Mouse (Mus musculus) E14TG2a.4 (cell line): ENCODE results near the gene Stard5.

Experiments used
- H3K27me3 ChIP-seq: 2 replicates; pipeline ENCODE4 v1.6.1; 2014; ENCODE audit warnings: low read length, control low read depth; ENCODE audit not compliant: insufficient read depth
- H3K36me3 ChIP-seq: 2 replicates; pipeline ENCODE4 v1.6.1; 2014; ENCODE audit warnings: low read length, control low read depth; ENCODE audit not compliant: insufficient read depth
- H3K4me1 ChIP-seq: replicated peaks from 2 replicates; pipeline ENCODE4 v1.6.1; 2014; ENCODE audit warnings: low read depth, low read length, control low read depth
- H3K4me3 ChIP-seq: replicated peaks from 2 replicates; pipeline ENCODE4 v1.5.1; 2014; ENCODE audit warnings: mild to moderate bottlenecking, low read length
- H3K9me3 ChIP-seq: 2 replicates; pipeline ENCODE4 v1.6.1; 2014; ENCODE audit warnings: low read length, control low read depth
- CTCF ChIP-seq: conservative IDR thresholded peaks from 2 replicates; pipeline ENCODE4 v1.5.1; 2014; ENCODE audit warnings: low read length
- NANOG ChIP-seq: IDR thresholded peaks from 2 replicates; pipeline ENCODE4 v1.6.1; 2014; ENCODE audit warnings: borderline replicate concordance, low read length, mixed read lengths
- POU5F1 ChIP-seq: IDR thresholded peaks from 2 replicates; pipeline ENCODE4 v1.6.1; 2014; ENCODE audit warnings: low read length, borderline replicate concordance

Gene Stard5

DNA sequence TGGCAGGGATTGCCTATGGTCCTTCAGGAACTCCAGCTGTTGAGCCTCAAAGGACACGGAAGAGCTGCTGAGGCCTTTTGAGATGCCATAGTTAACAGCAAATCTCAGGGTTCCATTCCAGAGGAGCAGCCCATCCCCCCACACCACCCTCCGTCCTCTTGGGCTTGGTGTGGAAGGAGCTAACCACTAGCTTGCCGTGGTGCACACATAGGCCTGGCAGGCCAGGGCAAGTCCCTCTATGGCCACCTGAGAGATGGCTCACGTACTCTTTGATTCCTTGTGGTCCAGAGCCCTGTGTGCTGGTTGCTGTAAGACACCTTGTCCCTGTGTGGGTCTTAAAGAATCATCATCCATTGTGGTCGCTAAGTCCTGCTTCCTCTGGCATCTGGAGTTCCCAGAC is 8.8 kb downstream of the Stard5 start:
- no peak for TF ChIP-seq CTCF
- no peak for TF ChIP-seq NANOG
- no peak for TF ChIP-seq POU5F1
- H3K4me3 ChIP-seq, result no peak overlapping the region
- H3K27me3 ChIP-seq, result no peaks in the 10 kb centered on the region
- H3K9me3 ChIP-seq, result no peaks in the 10 kb centered on the region
- peaks cover 70% of the 10 kb centered on the region for H3K36me3 ChIP-seq
- no peaks in the 10 kb centered on the region; the same call in 1 of the 2 replicates for H3K4me1 ChIP-seq

- Histone ChIP-seq H3K27me3 (no peaks in the 10 kb centered on the region), H3K36me3 (peaks cover 69% of the 10 kb centered on the region), H3K4me3 (no peak overlapping the region), H3K4me1 (no peaks in the 10 kb centered on the region; the same call in 1 of the 2 replicates), H3K9me3 (no peaks in the 10 kb centered on the region)
- TF ChIP-seq CTCF (no peak), NANOG (no peak), POU5F1 (no peak)
These were observed 9.4 kb downstream of the Stard5 start for GRCm38 (mm10) chr7:83641163-83641562.

GRCm38 (mm10) chr7:83643581-83643980 is 11.8 kb downstream of the Stard5 start:
- Histone ChIP-seq H3K9me3 (no peaks in the 10 kb centered on the region), H3K4me1 (no peaks in the 10 kb centered on the region; the same call in 1 of the 2 replicates), H3K36me3 (peaks cover 45% of the 10 kb centered on the region), H3K27me3 (no peaks in the 10 kb centered on the region), H3K4me3 (no peak overlapping the region)
- TF ChIP-seq NANOG (no peak), POU5F1 (no peak), CTCF (no peak)

DNA sequence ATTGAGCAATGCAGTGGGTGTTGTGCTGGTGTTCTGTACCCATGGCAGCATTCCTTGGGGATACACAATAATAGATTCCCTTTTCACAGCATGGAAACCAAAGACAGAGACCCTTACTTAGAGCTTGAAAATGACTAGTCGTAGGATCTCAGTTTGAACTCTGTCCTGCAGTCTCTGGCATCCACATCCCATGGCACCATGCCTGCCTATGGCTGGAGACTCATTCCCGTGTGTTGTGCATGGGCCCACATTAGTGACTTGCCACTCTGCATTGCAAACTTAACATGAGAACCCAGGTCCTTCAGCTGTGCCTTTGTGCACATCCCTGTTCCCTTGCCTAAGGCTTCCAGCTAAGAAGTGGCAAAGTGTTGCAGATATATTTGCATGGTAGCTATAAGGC is 13.0 kb downstream of the Stard5 start:
- Histone ChIP-seq H3K4me1 (no peaks in the 10 kb centered on the region; the same call in 1 of the 2 replicates), H3K36me3 (peaks cover 34% of the 10 kb centered on the region), H3K27me3 (no peaks in the 10 kb centered on the region), H3K9me3 (no peaks in the 10 kb centered on the region), H3K4me3 (no peak overlapping the region)
- TF ChIP-seq CTCF, result no peak

DNA sequence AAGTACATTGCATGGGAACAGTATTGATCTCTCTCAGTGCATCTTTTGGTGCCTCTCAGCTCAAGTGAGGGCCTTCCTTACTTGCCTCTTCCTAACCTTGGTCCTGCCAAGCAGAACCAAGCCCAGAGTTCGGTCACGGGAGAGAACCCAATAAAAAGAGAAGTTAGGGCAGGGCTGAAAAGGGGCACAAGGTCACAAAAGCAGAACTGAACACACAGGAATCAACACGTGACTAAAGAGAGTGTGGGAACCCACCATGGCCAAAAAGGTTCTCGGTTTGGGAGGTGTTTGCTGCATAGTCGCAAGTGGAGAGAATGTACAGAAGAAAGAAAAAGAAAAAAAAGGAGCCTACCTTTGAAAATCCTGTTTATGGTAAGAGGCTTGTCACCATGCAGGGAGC is 13.7 kb downstream of the Stard5 start:
- Histone ChIP-seq H3K27me3 (no peaks in the 10 kb centered on the region), H3K4me3 (no peak overlapping the region), H3K36me3 (peaks cover 28% of the 10 kb centered on the region), H3K4me1 (no peaks in the 10 kb centered on the region; the same call in 1 of the 2 replicates), H3K9me3 (no peaks in the 10 kb centered on the region)
- TF ChIP-seq POU5F1 (no peak), CTCF (no peak), NANOG (no peak)

GRCm38 (mm10) chr7:83648807-83649206 is 17.0 kb downstream of the Stard5 start:
- H3K27me3 ChIP-seq, result no peaks in the 10 kb centered on the region
- H3K36me3 ChIP-seq, result peaks cover 2% of the 10 kb centered on the region; the same call in 1 of the 2 replicates
- TF ChIP-seq NANOG (no peak), POU5F1 (no peak), CTCF (no peak)
- H3K9me3 ChIP-seq, result no peaks in the 10 kb centered on the region
- no peak overlapping the region for H3K4me3 ChIP-seq
- H3K4me1 ChIP-seq, result no peaks in the 10 kb centered on the region

- Histone ChIP-seq H3K36me3 (no peaks in the 10 kb centered on the region), H3K4me3 (no peak overlapping the region), H3K4me1 (no peaks in the 10 kb centered on the region), H3K27me3 (0 out of 2 replicates have a peak, but pooled peaks cover 4% of the 10 kb centered on the region), H3K9me3 (peaks cover 11% of the 10 kb centered on the region)
- TF ChIP-seq NANOG (no peak), POU5F1 (no peak), CTCF (no peak)
These were observed 18.9 kb downstream of the Stard5 start for GRCm38 (mm10) chr7:83650638-83651037.

DNA sequence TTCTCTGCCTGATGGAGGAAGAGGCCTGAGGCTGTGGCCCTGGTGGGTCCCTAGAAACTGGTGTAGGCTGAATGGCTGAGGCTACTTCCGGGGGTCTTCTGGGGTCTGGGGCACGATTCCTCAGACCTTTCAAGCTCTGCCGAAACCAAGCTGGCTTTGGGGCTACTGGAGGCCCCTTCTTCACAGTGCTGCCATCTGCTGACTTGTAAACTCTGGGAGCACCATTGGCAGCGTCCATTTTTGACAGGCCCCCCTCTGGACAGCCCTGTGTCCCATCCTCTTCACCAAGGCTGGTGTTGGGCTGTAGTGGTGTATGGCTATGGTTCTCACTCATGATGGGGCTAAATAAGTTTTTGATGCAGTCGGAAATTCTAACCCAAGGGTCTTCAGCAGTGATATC is 20.7 kb downstream of the Stard5 start:
- 0 out of 2 replicates have a peak, but pooled peaks cover 4% of the 10 kb centered on the region for H3K27me3 ChIP-seq
- peaks cover 23% of the 10 kb centered on the region for H3K9me3 ChIP-seq
- H3K4me3 ChIP-seq, result no peak overlapping the region
- H3K4me1 ChIP-seq, result no peaks in the 10 kb centered on the region
- no peak for TF ChIP-seq NANOG
- TF ChIP-seq POU5F1, result no peak
- TF ChIP-seq CTCF, result no peak
- H3K36me3 ChIP-seq, result no peaks in the 10 kb centered on the region

DNA sequence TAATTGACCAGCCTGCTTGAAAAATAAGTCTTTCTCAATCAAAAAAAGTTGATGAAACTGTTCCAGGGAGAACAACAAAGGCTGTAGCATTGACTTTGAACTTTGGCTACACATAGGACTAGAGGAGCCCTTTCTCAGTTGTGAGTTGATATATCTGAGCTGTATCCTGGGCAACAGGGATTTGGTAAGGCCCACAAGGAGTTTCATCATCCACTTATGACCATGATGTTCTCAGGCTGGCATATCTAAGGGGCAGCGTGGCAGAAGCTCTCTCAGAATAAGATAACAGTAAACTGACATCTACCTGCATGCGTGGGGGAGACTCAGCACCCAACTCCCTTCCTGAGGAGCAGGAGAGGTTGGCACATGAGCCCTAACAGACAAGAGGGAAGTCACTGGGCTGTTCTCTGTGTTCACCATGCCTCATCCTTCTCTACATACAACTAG is 21.9 kb downstream of the Stard5 start:
- 0 out of 2 replicates have a peak, but pooled peaks cover 4% of the 10 kb centered on the region for H3K27me3 ChIP-seq
- TF ChIP-seq NANOG (no peak), CTCF (no peak), POU5F1 (no peak)
- H3K4me3 ChIP-seq, result no peak overlapping the region
- H3K4me1 ChIP-seq, result no peaks in the 10 kb centered on the region
- peaks cover 23% of the 10 kb centered on the region for H3K9me3 ChIP-seq
- no peaks in the 10 kb centered on the region for H3K36me3 ChIP-seq
